Mouse (Mus musculus) CD8-positive naive resting alpha-beta T cell, adult 2 months (primary cell): ENCODE results near the gene Kirrel3.

Source experiments
- DNase-seq, 2 experiments: peaks; one replicate each; pipeline ENCODE4 v3.0.0; 2022; ENCODE audit warnings: low read depth in 2 of 2, low spot score in 2 of 2

Gene Kirrel3

DNA sequence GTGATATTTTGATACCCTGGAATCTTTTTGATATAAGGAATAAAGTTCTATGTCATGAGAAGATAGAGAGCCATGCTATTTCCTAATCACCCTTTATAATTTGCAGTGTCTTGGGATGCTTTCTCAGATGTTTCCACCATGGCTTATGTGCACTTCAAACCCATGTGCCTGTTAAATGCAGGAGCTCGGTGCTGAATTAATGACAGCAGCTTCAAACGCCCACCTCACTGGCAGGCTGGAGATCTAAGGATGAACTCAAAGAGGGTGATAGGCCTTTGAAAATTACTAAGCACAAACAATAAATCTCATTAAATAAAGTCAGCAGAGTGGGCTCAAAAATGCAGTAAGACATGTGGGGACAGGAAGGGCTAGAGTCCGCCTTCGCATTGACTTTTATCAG, 108.2 kb downstream of the Kirrel3 start:
- DNase-seq = no peak

DNA sequence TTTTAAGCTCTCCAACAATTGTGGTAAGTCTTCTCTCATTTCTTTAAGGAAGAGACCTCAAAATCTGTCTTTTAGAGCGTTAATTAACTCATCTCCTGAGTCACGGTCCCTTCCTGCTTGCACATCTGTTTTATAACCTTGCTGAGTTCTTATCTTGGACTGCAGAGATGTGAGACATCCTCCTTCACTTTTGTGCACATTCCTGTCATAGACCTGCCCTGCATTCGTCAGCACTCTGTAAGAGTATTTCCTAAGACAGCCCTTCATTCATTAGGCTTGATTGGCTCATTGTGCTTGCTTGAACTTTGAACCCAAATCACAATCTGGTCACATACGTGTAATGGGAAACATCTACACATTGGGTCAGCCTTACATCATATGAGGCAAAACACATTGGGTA, 114.6 kb downstream of the Kirrel3 start:
- no peak for DNase-seq

DNA sequence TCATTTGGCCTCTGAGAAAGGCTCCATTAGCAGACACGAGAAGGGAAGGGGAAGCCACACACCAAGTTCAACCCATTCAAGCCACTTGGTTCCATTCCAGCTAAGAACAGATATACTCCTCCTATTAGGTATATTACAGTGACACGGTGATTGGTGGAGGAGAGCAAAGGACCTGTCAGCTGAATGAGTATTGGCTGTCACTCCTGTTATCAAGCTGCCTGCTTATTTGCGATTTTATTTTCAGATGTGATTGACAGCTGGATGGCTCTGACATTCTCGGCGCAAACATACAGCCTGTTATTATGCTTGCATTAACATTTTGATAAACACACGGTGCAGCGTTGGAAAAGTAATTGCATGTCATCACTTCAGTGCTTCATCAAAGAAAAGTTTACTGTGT, 118.1 kb downstream of the Kirrel3 start:
- DNase-seq = no peak

DNA sequence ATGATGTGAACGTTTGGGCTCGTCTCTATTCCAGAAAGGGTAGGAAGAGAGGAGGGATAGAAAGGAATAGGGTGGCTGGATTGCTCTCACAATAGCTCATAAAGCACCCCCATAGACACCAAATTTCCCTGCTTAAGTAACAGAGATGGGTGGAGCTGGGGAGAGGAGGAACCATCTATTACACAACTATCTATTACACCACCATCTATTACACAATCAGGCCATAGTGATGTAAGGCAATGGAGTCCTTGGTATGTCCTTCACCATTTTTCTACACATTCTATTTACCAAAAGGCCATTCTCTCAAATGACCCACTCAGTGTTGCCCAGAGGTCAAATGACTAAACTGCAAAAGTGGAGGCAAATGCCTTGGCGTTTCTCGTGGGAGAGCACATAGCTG, 119.2 kb downstream of the Kirrel3 start:
- DNase-seq = no peak

DNA sequence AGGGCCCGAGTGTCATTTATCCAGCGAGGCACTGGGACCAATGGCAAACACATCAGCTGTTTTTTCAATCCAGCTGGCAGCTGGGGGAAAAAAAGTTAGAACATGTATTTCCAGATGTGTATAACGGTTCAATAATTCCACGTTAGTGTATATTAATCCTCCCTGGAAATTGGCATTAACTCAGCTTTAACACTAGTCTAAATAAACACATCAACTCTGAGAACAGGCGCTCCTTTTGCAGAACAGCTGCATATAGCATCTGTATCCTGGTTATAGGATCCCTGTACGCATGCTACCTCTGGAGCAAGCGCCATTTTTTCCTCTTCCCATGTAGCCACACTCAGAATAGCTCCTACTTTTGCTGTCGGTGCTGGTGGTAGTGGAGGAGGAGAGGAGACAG, 119.8 kb downstream of the Kirrel3 start:
- DNase-seq = no peak

DNA sequence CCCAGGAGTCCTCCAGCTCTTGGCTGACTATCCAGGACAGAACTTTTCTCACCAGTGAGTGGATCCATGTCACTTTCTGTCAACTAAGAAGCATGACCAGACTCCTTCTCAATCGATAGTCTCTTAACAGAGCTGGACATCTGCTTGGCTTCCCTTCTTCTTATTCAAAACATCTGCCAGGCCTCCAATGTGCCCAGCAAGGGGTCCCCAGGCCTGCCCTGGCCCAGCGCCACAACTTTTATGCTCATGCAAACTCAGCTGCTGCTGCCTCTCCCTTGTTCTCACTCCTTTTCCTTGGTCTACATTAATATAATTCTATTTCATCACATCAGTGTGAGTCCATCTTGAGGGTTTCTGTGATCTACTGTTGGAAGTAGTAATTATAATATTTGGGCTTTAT, 122.3 kb downstream of the Kirrel3 start:
- DNase-seq = no peak

DNA sequence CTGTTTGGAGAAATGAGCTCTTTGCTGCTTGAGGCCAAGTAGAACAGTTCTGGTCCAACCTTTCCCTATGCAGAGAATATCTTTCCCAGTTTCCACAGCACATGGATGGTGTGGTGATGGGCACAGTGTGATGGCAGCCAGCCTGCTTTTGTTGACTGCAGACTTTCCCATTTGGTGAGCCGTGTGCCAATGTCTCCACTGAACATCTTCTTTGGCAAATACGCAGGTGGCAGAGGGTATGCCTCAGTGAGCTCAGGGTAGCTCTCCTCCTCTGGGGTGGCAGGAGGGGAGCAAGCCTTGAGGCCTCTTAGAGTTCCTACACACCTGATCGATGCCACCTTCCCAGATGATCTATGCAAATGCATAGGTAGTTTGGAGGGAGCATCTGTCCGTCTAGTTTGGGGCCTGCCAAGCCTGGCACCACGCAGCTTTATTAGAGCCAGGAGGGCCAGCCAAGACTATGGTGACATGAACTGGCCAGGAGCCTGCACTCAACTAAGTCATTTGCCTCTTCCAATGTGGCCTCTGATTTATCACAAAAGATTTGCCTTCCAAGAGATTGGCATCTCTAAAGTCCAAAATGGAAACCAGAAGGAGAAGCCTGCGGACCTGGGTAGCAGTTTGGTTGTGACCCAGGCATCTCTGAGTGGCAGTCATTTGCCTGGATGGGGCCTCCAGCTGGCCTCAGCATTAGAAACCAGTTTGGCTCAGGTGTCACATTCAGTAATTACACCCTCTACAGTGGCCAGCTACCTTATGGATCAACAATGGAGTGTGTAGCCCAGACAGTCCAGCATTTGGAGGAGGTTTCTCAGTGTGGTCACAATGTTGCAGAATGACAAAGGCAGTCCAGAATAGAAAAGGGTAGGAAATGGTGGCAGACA, 127.4 kb downstream of the Kirrel3 start:
- no peak for DNase-seq

DNA sequence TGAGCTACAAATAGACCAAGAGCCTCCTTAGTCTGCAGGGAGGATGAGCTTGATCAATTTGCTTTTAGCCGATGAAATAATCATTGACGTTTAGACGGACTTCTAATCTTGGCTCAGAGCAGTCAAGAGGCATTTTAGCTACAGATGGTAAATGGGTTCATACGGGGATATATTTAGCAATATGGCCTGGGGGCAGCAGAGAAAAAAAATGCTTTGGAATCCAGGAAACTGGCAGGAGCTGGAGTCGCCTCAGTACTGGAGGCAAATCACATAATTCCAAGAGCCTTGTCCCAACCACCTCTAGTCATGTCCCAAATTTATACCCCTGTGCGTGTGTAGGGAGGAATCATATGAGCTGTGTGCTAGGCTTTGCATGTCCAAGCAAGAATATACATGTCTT, 132.4 kb downstream of the Kirrel3 start:
- DNase-seq = no peak

DNA sequence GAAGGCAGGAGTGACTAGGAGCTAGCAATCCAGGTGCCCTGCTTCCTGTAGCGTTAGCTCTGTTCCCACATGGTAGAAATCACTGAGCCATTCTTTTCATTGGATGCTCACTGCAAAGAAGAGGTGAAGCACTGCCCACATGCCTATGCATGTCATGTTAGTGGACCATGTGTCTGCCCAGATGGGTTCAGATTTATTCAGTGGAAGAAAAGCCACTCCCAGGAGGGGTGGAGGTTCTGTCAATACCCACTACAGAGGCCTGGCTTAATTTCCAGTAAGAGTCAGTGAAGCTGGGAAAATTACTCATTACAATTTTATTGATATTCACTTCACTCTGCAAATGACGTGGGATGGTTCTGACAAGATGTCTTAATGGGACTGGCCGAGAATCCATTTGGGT, 134.2 kb downstream of the Kirrel3 start:
- DNase-seq = no peak

DNA sequence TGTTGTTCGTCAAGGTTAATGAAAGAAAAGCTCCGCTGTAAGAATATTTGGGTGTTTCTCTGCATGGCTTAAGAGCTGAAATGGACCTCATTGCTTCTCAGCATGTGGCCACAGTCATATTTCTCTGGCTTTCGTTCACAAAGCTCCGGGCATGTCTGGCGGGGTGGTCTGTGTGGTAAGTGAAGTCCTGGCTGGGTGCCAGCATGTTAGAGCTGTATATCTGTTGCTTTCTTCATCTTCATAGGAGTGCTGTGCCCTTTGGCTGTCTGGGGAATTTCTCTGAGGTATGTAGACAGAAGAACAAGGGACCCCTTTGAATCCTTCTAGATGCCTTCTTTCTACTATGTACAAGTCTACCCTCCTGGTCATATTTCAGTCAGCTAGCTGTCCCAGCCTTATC, 137.8 kb downstream of the Kirrel3 start:
- DNase-seq = no peak

DNA sequence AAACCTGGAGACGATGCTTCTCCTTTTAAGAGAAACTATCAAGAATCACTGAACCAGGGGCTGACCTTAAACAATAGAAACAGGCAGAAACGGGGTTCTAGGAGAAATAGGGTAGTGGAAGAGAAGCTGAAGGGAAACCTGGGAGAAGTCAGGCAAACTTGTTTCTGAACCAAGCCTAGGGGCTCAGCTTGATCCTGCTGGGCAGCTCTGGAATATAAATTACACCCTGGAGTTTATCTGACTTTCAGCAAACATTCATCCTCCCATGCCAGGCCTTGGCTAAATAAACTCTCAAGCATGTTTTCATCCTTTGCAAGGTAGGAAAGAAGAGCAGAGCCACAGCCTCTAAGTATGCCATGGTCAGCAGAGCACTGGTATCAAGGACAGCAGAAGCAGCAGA, 138.3 kb downstream of the Kirrel3 start:
- no peak for DNase-seq

DNA sequence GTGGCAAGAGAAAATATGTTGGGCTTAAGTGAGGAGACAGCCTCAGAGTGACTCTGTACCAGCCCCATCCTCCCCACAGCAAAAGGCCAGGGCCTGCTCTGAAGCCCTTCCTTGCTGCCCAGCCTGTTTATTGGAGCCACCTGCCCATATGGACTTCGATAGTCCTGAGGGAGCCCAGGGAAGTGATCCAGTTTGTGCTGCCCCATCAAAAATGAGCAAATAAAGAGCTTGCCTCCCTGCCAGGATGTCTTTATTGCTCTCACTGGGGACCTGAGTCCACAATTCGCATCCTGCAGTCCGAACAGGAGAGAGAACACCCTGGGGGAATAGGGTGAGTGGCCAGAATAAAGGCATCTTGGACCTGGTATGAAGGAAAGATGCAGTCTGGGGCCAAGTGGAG, 143.1 kb downstream of the Kirrel3 start:
- no peak for DNase-seq

DNA sequence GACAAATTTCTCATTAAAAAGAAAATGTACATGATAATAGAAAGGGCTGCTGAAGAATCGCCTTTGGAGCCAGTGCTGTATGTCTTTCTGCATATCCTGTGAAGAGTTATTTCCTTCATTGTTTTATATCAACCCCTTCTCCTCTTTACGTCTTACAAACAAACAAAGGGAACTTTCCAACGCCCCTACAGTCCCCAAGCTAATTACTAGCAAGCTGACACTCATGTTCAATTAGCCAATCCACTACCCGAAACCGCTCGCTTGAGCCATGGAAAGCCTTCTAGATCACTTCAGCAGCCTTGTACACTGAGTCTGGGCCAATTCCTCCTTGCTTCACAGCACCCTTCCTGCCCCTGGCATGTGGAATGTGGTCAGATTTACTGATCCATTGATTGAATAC, 150.0 kb downstream of the Kirrel3 start:
- DNase-seq = no peak

DNA sequence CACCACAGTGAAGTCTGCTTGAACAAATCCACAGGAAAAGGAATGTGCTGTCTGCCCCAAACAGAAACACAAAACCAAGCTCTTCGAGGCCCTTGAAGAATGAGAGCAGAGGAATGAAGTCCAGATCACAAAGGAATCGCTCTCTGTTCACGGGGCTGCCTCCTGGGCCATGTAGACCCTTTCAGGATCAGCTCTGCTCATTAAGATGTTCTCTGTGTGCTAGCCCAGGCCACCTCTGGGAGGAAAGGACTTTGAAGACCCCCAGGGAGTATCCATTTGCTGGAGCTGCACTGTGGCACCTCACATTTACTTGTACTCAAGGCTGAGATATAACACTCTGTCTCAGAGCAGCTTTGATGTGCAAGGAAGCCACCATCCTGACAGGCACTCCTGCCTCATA, 158.2 kb downstream of the Kirrel3 start:
- no peak for DNase-seq

DNA sequence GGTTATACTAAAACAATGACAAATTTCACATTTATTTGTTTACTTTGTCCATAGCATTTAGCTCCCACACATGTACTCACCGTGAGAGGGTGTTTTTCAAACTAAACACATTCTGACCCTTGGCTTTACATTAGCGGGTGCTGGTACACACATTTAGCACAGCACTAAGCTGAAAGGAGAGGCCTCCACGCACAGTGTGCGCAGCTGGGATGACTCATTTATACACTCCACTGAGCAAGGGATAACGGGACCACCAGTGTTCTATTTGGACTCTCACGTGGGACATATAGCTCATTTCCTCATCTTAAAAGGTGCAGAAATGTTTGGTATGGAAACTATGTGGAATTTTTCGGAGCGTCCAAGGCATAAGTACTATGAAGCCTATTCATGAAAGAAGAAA, 158.7 kb downstream of the Kirrel3 start:
- DNase-seq = no peak

DNA sequence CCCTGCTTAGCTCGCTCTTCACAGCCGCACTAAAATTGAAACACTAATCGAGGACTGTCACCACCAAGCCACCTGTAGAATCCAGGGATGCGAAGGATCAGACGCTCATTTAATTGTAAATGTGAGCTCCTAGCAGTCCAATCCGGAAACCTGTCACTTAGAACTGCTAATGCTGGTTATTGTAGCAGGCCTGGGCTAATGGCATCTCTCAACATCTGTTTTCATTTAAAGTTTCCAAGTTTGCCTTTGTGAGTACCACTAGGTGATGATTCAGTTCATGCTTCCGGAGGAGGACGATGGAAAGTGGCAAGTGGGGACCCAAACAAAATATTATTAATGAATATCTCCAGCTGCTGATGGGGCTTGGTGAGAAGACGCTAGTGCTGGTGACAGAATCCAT, 161.1 kb downstream of the Kirrel3 start:
- DNase-seq = no peak

DNA sequence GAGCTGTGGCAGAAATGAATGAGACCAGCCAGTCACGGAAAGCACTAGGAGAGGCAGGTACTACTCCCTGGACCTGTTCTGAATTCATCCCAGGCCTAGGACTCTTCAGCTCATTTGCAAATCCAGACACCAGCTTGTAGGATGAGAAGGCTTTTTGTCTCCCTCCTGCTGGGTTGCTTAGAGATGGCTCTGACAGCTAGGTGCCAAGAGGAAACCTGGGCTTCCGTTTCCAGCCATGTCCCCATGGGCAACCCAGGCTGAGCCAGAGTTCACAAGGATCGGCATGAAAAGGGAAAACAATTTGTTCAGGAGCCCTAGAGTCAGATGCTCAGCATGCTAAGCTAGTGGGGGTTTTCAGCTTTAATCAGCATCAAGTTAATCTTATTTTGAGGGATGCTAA, 166.6 kb downstream of the Kirrel3 start:
- no peak for DNase-seq

DNA sequence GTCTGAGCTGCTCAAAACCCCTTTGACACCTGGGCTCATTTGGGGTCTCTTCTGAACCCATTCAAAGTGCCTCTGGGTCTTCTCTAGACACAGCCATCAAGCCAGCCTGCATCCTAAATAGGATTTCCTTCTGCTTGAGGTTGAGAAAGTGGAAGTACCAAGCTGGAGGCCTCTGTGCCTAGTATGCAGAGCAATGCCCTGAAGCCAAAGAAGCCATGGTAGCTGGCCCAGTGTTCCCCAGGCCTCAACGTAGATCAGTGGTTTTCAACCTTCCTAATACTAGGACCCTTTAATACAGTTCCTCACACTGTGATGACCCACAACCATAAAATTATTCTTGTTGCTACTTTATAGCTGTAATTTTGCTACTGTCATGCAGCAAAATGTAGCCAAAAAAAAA, 167.4 kb downstream of the Kirrel3 start:
- DNase-seq = no peak

DNA sequence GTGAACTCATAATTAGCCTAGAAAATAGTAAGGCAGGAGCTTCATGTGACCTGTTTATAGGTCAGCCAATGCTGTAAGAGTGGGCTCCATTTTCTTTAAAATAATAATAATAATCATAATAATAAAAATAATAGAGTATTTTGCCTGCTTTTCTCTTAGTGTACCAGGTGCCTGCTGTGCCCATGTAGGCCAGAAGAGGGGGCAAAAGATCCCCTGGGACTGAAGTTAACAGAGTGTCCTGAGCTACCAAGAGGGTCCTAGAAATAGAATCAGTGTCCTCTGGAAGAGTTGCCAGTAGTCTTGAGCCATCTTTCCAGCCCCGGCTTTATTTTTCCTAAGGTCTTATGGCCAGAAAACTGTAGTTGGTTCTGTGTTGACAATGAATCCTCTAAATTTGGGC, 174.9 kb downstream of the Kirrel3 start:
- no peak for DNase-seq

DNA sequence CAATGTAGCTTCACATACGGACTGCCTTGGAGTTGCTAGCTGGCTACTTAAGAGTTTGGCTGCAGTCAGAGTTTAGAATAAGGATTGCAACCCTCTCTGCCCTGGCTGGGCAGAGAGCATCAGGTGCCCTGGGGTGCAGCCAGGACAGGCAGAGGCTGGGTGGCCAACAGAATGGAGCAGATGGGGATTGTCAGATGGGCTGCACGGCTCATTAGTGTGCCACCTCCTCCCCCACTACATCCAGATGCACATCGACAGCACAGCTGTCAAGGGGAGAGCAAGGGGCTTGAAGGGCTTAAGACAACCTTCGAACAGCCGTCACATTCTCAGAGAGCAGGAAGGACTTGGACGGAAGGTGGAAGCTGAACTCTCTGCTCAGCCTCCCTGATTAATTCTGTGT, 177.7 kb downstream of the Kirrel3 start:
- DNase-seq = no peak

DNA sequence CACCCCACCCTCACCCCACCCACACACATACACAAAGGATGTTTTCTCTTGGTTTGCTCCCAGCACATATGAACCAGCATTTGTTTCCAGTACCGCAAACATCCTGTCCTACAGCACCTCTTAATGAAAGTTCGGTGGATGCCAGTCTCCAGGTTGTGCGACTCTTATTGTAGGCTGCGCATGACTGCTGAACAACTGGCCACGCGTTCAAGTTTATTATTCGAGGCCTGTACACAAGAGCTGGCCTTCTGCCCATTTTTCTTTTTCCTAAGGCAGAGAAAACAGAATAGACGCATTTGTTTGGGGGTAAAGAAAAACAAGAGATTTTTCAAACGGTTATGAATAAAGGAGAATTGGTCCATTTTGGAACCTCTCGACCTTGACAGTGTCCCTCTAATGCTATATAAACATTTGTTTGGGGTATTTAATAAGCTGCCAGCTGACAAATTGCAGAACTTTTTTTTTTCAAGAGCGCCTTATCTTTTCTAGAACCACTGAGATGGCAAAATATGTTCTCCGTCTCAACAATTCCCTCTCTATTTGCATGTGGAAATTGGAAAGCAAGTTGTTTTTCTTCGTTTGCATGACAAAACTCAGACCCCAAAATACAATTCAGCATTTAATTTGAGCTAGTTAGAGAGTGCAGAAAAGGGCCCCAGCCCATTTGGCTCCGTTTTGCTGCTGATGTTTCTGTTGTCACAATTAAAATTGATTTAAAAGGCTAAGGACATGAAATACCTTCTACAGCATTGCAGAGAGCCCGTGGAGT, 179.9 kb downstream of the Kirrel3 start:
- DNase-seq = no peak

DNA sequence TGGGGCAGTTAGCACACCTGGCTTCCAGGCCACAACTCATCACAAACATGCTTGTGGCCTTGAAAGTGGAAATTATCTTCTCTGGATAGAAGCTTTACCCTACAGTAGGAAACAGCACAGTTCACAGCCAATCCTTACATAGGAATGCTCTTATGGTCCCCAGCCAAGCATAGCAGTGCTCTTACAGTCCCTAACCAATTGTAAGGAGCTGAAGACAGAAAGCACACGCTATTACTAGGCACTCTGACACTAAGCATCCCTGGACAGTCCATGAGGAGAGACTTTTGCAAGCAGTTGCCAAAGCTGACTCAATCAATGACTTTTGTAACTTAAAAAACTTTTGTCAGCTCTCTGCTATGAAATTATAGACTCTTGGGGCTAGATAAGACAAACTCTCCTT, 181.5 kb downstream of the Kirrel3 start:
- DNase-seq = no peak

DNA sequence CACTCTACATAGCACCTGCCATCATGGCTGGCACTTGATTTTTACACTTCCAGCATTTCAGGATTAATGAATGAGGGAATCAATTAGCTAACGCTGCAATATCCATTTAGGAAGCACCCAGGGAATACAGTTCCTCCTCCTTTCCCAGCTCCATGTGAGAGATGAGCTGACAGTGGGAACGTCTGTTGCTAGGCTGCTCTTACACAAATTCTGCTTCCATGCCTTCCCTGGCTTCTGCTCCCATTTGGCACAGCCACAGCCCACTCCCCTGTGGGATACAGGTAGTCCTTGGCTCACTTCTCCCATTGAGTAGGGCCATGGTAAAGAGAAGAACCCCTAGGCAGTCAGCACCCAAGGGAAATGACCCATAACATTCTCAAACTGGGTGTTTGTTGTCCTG, 185.2 kb downstream of the Kirrel3 start:
- DNase-seq = no peak
